Mouse (Mus musculus) erythroblast, embryonic 14.5 days (primary cell): ENCODE measurements around the gene Eif2ak3.

Experiments used
- GATA1 ChIP-seq: IDR thresholded peaks from 2 replicates; pipeline ENCODE4 v1.6.1; 2012; ENCODE audit warnings: low read length, inconsistent platforms, mixed read lengths
- TAL1 ChIP-seq: IDR thresholded peaks from 3 replicates; pipeline ENCODE4 v1.6.1; 2012; ENCODE audit warnings: low read length, inconsistent platforms, mixed read lengths

DNA sequence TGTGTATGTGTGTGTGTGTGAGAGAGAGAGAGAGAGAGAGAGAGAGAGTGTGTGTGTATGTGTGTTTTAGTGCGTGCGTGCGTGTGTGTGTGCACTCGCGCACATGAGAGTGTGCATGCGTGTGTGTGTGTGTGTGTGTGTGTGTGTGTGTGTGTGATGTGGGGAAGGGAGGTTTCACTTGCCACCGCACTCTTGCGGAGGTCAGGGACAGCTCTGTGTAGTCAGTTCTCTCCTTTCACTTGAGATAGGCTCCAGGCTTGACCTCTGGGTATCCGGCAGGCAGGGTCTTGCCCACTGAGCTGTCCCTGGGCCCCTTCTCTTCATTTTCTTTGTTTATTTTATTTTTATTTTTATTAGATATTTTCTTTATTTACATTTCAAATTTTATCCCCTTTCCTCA lies 23.0 kb downstream of the Eif2ak3 start:
- no peak for TF ChIP-seq GATA1
- no peak for TF ChIP-seq TAL1
